Mouse (Mus musculus): ENCODE data around the gene Vmn1r204. TPM values are rescaled to one million over a fixed set of nuclear protein-coding genes. Genes with fewer than 3 reads are reported as not detected.
"Not testable (repeated sequence)": the region's sequence is repeated elsewhere in the genome, so short reads cannot be mapped to it uniquely, and the experiment has no call there.

Gene Vmn1r204
- total RNA-seq (2021): not detected in 2 replicates
- long read RNA-seq, experiment 1: 0 reads
- long read RNA-seq, experiment 2: 0 reads

DNA sequence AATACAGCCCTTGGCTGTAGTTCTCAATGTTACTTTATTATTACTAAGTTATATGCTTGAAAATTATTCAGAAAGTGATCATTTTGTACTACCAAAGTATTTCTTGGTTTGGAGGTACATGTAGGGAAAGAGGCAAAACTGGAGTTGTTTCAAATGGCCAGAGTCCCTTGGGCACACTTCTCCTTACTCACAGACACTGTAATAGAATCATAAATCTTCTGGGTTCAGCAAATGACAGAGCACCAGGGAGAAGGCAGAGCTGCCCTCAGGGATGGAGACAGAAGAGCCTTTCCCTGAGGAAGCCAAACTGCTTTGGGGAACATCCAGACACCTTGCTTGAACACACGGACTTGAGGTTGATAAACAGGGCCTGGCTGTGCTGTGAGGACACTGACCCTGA lies at the start of gene Vmn1r204:
Gene Vmn1r204 (plus strand): TSS at position 301 of the 400 bp plus-strand sequence.
- DNase-seq: not testable (repeated sequence)

DNA sequence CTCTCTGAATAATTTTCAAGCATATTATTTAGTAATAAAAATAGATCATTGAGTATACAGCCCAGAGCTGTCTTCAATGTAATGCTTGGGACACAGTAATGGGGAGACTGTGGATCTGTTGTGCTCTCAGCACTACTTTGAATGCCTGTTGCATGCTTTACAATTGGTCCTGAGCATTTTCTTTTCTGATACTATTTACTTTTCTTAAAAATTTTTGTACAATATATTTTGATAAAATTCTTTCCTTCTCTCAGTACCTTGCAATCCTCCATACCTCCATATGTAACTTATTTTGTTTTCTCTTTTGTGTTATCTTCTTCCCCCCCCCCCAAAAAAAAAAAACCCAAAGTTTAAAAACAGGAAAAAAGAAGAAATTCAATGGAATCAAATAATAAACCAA lies 47.7 kb upstream of the Vmn1r204 start, which contains the start of gene Vmn1r202:
Gene Vmn1r202 (minus strand): TSS at position 101 of the 400 bp plus-strand sequence.
- DNase-seq: no peak

DNA sequence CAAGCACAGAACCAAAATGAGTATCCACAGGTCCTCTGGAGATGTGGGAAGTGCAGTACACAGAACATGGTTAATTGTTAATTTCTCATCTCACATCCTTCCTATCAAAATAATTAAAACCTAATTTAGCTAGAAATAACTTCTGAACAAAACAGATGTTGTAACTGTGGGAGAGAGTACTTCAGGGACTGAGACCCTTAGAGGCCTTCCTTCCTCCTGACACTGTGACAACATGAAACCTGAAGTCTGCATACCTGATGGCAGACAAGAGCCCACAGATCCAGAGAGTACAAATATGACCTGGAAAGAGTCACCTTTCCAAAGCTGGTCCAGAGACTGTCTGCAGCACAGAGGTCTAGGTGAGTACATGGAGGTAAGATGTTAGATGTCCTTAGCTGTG lies 35.2 kb upstream of the Vmn1r204 start, which contains the start of gene Vmn1r203:
Gene Vmn1r203 (plus strand): TSS at position 301 of the 400 bp plus-strand sequence.
- DNase-seq: no peak

DNA sequence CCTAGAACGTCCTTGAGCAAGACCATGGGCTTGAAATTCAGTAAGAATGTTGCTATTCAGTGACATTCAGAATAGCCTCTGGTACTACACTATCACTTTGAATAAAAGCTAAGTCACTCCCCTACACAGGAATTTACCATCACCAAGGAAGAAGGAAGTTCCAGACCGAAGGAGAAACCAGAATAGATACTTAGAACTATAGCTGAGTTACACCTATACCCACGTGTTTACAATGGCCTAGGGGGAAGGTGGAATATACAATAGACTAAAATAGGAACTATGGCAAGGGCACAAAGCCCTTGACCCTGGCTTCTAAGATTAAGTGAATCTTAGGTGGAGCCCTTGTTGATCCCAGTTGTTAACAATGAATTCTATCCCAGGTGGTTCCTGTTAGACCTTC lies 21.9 kb downstream of the Vmn1r204 start:
- DNase-seq: not testable (repeated sequence)

DNA sequence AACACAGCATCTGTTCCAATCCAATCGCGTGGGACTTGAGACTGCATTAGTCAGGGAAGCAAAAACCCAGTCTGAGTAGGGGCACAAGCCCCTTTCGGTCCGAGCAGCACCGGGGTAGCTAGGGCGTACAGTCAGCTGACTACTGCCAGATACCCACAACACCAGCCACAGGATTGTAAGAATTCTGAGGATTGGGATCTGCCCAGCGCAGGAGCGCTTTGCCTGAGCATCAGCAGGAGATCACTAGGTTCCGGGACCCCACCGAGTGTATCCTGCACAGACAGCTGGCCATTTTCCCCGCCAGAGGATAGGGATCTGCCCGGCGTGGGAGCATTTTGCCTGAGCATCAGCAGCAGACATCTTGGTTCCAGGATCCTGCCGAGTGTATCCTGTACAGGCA lies 30.3 kb downstream of the Vmn1r204 start:
- not testable (repeated sequence) for DNase-seq

DNA sequence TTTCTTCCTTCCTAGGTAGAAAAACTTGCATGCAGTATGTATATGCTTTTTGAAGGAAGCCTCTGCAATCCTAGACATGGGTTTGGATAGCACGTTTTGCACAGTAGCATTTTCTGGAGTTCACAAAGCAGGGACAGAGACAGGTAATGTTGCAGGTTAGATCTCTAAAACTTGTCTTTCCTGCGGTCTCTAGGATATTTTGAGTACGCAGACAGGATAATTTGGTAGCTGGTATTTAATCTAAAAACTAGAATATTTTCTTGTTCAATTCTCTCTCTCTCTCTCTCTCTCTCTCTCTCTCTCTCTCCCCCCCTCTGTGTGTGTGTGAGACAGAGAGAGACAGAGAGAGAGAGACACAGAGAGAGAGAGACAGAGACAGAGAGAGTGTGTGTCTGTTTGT lies 39.9 kb downstream of the Vmn1r204 start, which contains the start of gene Vmn1r205:
Gene Vmn1r205 (minus strand): TSS at position 101 of the 400 bp plus-strand sequence.
- DNase-seq: no peak

Other genes starting within 250 kb of the Vmn1r204 start
- gene Vmn1r197, start 228.6 kb upstream of the Vmn1r204 start, total RNA-seq (2021): not detected in 2 replicates
- not detected in 2 replicates for gene Vmn1r198, start 202.8 kb upstream of the Vmn1r204 start, total RNA-seq (2021)
- gene Vmn1r199, start 173.4 kb upstream of the Vmn1r204 start, total RNA-seq (2021): not detected in 2 replicates
- not detected in 2 replicates for gene Vmn1r200, start 162.8 kb upstream of the Vmn1r204 start, total RNA-seq (2021)
- not detected in 2 replicates for gene Vmn1r201, start 81.3 kb upstream of the Vmn1r204 start, total RNA-seq (2021)
- not detected in 2 replicates for gene Vmn1r202, start 47.8 kb upstream of the Vmn1r204 start, total RNA-seq (2021)
- gene Vmn1r203, start 35.1 kb upstream of the Vmn1r204 start, total RNA-seq (2021): not detected in 2 replicates
- gene Vmn1r205, start 39.8 kb downstream of the Vmn1r204 start, total RNA-seq (2021): not detected in 2 replicates
- not detected in 2 replicates for gene Vmn1r206, start 71.1 kb downstream of the Vmn1r204 start, total RNA-seq (2021)
- not detected in 2 replicates for gene Vmn1r207-ps, start 176.4 kb downstream of the Vmn1r204 start, total RNA-seq (2021)
- gene Vmn1r208, start 224.2 kb downstream of the Vmn1r204 start, total RNA-seq (2021): not detected in 2 replicates